Mouse (Mus musculus): ENCODE measurements around the gene Dlec1.

- TF ChIP-seq CEBPB (IDR thresholded peaks at IDR 0.05; ENCODE audit: insufficient read depth, poor library complexity, severe bottlenecking) (no peak), POLR2A (IDR thresholded peaks at IDR 0.05; ENCODE audit: insufficient read length, low read depth) (no peak), MYOG (IDR thresholded peaks at IDR 0.05; ENCODE audit: control insufficient read depth in 1 of 3, insufficient read depth in 1 of 3, insufficient read length in 2 of 3, low read depth in 2 of 3) (no peak), TCF12 (IDR thresholded peaks at IDR 0.05; ENCODE audit: insufficient read depth, poor library complexity, severe bottlenecking) (no peak)
Measured at GRCm38 (mm10) chr9:119068266-119068665, 34.0 kb upstream of the Dlec1 start.
